ENCODE assay signal across 8 mouse cellular contexts in the genomic region with DNA sequence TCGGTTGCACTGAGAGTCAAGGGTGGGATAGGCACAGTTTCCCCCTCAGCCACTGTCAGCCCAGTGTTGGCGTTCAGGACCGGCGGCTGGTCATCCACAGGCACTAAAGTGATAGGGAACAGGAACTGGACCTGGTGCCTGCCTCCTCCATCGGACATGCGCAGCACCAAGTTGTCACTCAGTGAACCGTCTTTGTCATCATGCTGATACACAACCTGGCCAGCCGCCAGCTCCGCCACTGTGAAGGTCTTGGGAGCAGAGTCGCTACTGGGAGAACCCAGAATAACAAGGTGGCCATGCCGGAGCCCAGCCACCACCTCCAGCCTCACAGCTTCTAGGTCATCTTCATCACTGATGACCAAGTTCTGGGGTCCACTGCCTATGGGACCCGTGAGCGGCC. TPM values are rescaled to one million over a fixed set of nuclear protein-coding genes. Genes with fewer than 3 reads are reported as not detected.
DNase-seq lines count a peak whose midpoint lies in the region; ATAC-seq and TF ChIP-seq lines count a peak whose summit lies in the region.
"Had no signal": no experiment of that assay in that cellular context is flagged by ENCODE, and none has a peak within 500 bp of the region (broad histone marks: within the 10 kb centered on the region; RNA-seq: fewer than 3 reads in every experiment).

No protein-coding gene starts in this region.

- H3K36me3 ChIP-seq in hindbrain, embryonic 13.5 days = peaks cover 7% of the 10 kb centered on the region; the same call in 1 of the 2 replicates
- no peaks in the 10 kb centered on the region for H3K36me3 ChIP-seq in hindbrain, postnatal 0 days (ENCODE audit: insufficient read depth, low read length)
- no peaks in the 10 kb centered on the region for H3K36me3 ChIP-seq in ES-Bruce4 (ENCODE audit: control insufficient read depth, insufficient read depth, low read length, poor library complexity, severe bottlenecking)
- peaks cover 10% of the 10 kb centered on the region for H3K36me3 ChIP-seq in limb, embryonic 14.5 days (ENCODE audit: control insufficient read depth, insufficient read depth, low read length)
- H3K36me3 ChIP-seq in liver, postnatal 0 days (replicated peaks; ENCODE audit: insufficient read depth, low read length) = no peaks in the 10 kb centered on the region

- TF ChIP-seq POLR2A in ES-Bruce4 (IDR thresholded peaks at IDR 0.05; ENCODE audit: insufficient read depth, low read length) = no peak
- TF ChIP-seq POLR2A in limb, embryonic 14.5 days (IDR thresholded peaks at IDR 0.05; ENCODE audit: borderline replicate concordance, extremely low read depth, insufficient read depth, insufficient read length) = no peak

- no peak for DNase-seq in hindbrain, postnatal 0 days (ENCODE audit: low spot score)
- peak; percentile 66 for DNase-seq in adrenal gland, adult 2 months
- DNase-seq in limb, embryonic 14.5 days (ENCODE audit: low spot score) = no peak
- no peak for DNase-seq in liver, postnatal 0 days
- DNase-seq in spleen, postnatal 14 days (ENCODE audit: low spot score in 2 of 2) = no peak
- DNase-seq: right cerebral cortex, postnatal 25 days had no signal

- peaks cover 31% of the 10 kb centered on the region for H3K4me1 ChIP-seq in hindbrain, embryonic 13.5 days (replicated peaks)
- H3K4me1 ChIP-seq in hindbrain, postnatal 0 days (ENCODE audit: insufficient read depth, low read length) = peaks cover 6% of the 10 kb centered on the region; the same call in 1 of the 2 replicates
- H3K4me1 ChIP-seq in ES-Bruce4 (ENCODE audit: control insufficient read depth, insufficient read depth, low read length) = peaks cover 1% of the 10 kb centered on the region
- H3K4me1 ChIP-seq in limb, embryonic 14.5 days (ENCODE audit: control insufficient read depth, insufficient read depth, low read length) = 0 out of 2 replicates have a peak, but pooled peaks cover 11% of the 10 kb centered on the region
- peaks cover 6% of the 10 kb centered on the region; the same call in 1 of the 2 replicates for H3K4me1 ChIP-seq in liver, postnatal 0 days (ENCODE audit: insufficient read depth)

- TF ChIP-seq EP300 in ES-Bruce4 (IDR thresholded peaks at IDR 0.05; ENCODE audit: insufficient read depth, low read depth, low read length) = no peak
- TF ChIP-seq EP300 in liver, postnatal 0 days (IDR thresholded peaks at IDR 0.05; ENCODE audit: low read depth) = no peak

- peak overlapping the region; percentile 73; the same call in 1 of the 2 replicates for H3K9ac ChIP-seq in hindbrain, embryonic 13.5 days
- no peak overlapping the region for H3K9ac ChIP-seq in hindbrain, postnatal 0 days (replicated peaks; ENCODE audit: low read length)
- no peak overlapping the region for H3K9ac ChIP-seq in ES-Bruce4 (ENCODE audit: low read depth, poor library complexity, severe bottlenecking)
- H3K9ac ChIP-seq in limb, embryonic 14.5 days (ENCODE audit: low read depth, low read length, severe bottlenecking) = no peak overlapping the region
- H3K9ac ChIP-seq in liver, postnatal 0 days (replicated peaks) = no peak overlapping the region

- H3K27ac ChIP-seq in hindbrain, embryonic 13.5 days = no peak overlapping the region
- H3K27ac ChIP-seq in hindbrain, postnatal 0 days = no peak overlapping the region
- H3K27ac ChIP-seq in ES-Bruce4 (ENCODE audit: insufficient read depth, low read length) = no peak overlapping the region
- H3K27ac ChIP-seq in limb, embryonic 14.5 days (replicated peaks; ENCODE audit: low read depth, low read length) = no peak overlapping the region
- no peak overlapping the region for H3K27ac ChIP-seq in liver, postnatal 0 days (ENCODE audit: low read depth)

- H3K27me3 ChIP-seq in hindbrain, embryonic 13.5 days = peaks cover 47% of the 10 kb centered on the region
- peaks cover 5% of the 10 kb centered on the region; the same call in 1 of the 2 replicates for H3K27me3 ChIP-seq in hindbrain, postnatal 0 days (ENCODE audit: insufficient read depth, low read length)
- H3K27me3 ChIP-seq in ES-Bruce4 (ENCODE audit: control insufficient read depth, insufficient read depth, low read length, poor library complexity, severe bottlenecking) = no peaks in the 10 kb centered on the region; the same call in 1 of the 2 replicates
- H3K27me3 ChIP-seq in limb, embryonic 14.5 days (ENCODE audit: control insufficient read depth, insufficient read depth, low read length) = peaks cover 8% of the 10 kb centered on the region; the same call in 1 of the 2 replicates
- H3K27me3 ChIP-seq in liver, postnatal 0 days (ENCODE audit: insufficient read depth, low read length) = peaks cover 28% of the 10 kb centered on the region

- H3K4me3 ChIP-seq in hindbrain, embryonic 13.5 days = peak overlapping the region; percentile 58
- no peak overlapping the region for H3K4me3 ChIP-seq in hindbrain, postnatal 0 days (ENCODE audit: low read length)
- peak overlapping the region; percentile 77 for H3K4me3 ChIP-seq in ES-Bruce4 (ENCODE audit: low read depth, low read length)
- no peak overlapping the region for H3K4me3 ChIP-seq in limb, embryonic 14.5 days (replicated peaks; ENCODE audit: low read length)
- no peak overlapping the region for H3K4me3 ChIP-seq in liver, postnatal 0 days (ENCODE audit: low read depth, low read length)

- ATAC-seq in hindbrain, embryonic 13.5 days (ENCODE audit: low FRiP score) = no peak
- ATAC-seq in hindbrain, postnatal 0 days = no peak
- ATAC-seq in limb, embryonic 14.5 days (ENCODE audit: low FRiP score, low read depth) = no peak
- no peak for ATAC-seq in liver, postnatal 0 days

- no peak for TF ChIP-seq CTCF in hindbrain, postnatal 0 days (IDR thresholded peaks at IDR 0.05; ENCODE audit: low read depth)
- no peak for TF ChIP-seq CTCF in ES-Bruce4 (IDR thresholded peaks at IDR 0.05; ENCODE audit: low read depth, low read length)
- no peak for TF ChIP-seq CTCF in liver, postnatal 0 days (IDR thresholded peaks at IDR 0.05; ENCODE audit: low read depth)

- 89% methylated on average over 13 of the region's 13 CpGs for WGBS in hindbrain, embryonic 13.5 days
- 84% methylated on average over 13 of the region's 13 CpGs for WGBS in hindbrain, postnatal 0 days
- 85% methylated on average over 12 of the region's 13 CpGs for WGBS in limb, embryonic 14.5 days
- WGBS in liver, postnatal 0 days (ENCODE audit: insufficient replicate concordance) = 76% methylated on average over 13 of the region's 13 CpGs

- peaks cover 9% of the 10 kb centered on the region for H3K9me3 ChIP-seq in hindbrain, embryonic 13.5 days
- no peaks in the 10 kb centered on the region; the same call in 1 of the 2 replicates for H3K9me3 ChIP-seq in hindbrain, postnatal 0 days (ENCODE audit: low read length)
- H3K9me3 ChIP-seq in ES-Bruce4 (replicated peaks; ENCODE audit: control insufficient read depth, insufficient read depth, low read length, poor library complexity, severe bottlenecking) = 0 out of 2 replicates have a peak, but pooled peaks cover 3% of the 10 kb centered on the region
- peaks cover 16% of the 10 kb centered on the region; the same call in 1 of the 2 replicates for H3K9me3 ChIP-seq in limb, embryonic 14.5 days (ENCODE audit: control insufficient read depth, low read length)
- no peaks in the 10 kb centered on the region for H3K9me3 ChIP-seq in liver, postnatal 0 days (ENCODE audit: low read length)

- H3K4me2 ChIP-seq in hindbrain, embryonic 13.5 days = peak overlapping the region; percentile 100
- no peak overlapping the region; the same call in 1 of the 2 replicates for H3K4me2 ChIP-seq in hindbrain, postnatal 0 days (ENCODE audit: low read depth, low read length)
- peak overlapping the region; percentile 100; the same call in 1 of the 2 replicates for H3K4me2 ChIP-seq in limb, embryonic 14.5 days (replicated peaks; ENCODE audit: low read depth, low read length, severe bottlenecking)
- no peak overlapping the region for H3K4me2 ChIP-seq in liver, postnatal 0 days (ENCODE audit: low read depth, low read length)

RNA-seq across cellular contexts. Expression of a gene that starts 1.8 kb away (rescaled TPM):
- polyA plus RNA-seq in hindbrain, embryonic 13.5 days (2015; fragmentation: Nextera tagmentation; extraction: Ambion mirVana) = 1.3 TPM in 2 replicates
- total RNA-seq in hindbrain, postnatal 0 days (2014; rRNA removed) = 13.9 and 17.6 TPM in 2 replicates
- polyA plus RNA-seq in hindbrain, postnatal 0 days (2015; fragmentation: Nextera tagmentation; extraction: Ambion mirVana) = 1.7 TPM in 2 replicates
- polyA plus RNA-seq in ES-Bruce4 (2011; ENCODE audit: insufficient read depth, insufficient read length, low read depth, missing spikeins) = 29.2 and 30.3 TPM in 2 replicates
- total RNA-seq in adrenal gland, adult 2 months (2021) = under 1 TPM; 0.12 to 0.14 TPM
- polyA plus RNA-seq in adrenal gland, adult 2 months (2012; rRNA removed) = 0.16 and 0.29 TPM in 2 replicates
- polyA plus RNA-seq in limb, embryonic 14.5 days (2012; rRNA removed) = 15.2 and 16.8 TPM in 2 replicates
- polyA plus RNA-seq in limb, embryonic 14.5 days (2014; fragmentation: Nextera tagmentation; extraction: Ambion mirVana) = 10.0 and 10.9 TPM in 2 replicates
- 0.05 and 0.06 TPM in 2 replicates for polyA plus RNA-seq in liver, postnatal 0 days (2015; fragmentation: Nextera tagmentation; extraction: Ambion mirVana)

Comparison
In these comparisons a context has a peak if more than half of its experiments do, and no peak if none do; other contexts are left out.
1. H3K4me2 ChIP-seq: peak in hindbrain, embryonic 13.5 days (single experiment) and limb, embryonic 14.5 days (single experiment); none in hindbrain, postnatal 0 days (single experiment) and liver, postnatal 0 days (single experiment).
2. H3K4me3 ChIP-seq: peak in hindbrain, embryonic 13.5 days (single experiment) and ES-Bruce4 (single experiment); none in hindbrain, postnatal 0 days (single experiment), limb, embryonic 14.5 days (single experiment) and liver, postnatal 0 days (single experiment).